Mouse (Mus musculus) splenic B cell, adult 2 months (primary cell): ENCODE data around the gene Snd1.

ENCODE experiments used
- DNase-seq: peaks from one replicate; pipeline ENCODE4 v3.0.0-alpha.2; 2011; ENCODE audit warnings: low read depth, low spot score
- H3K27me3 ChIP-seq: 2 replicates; pipeline ENCODE4 v1.6.1; 2012; ENCODE audit warnings: mild to moderate bottlenecking, low read length, moderate library complexity, mixed read lengths; ENCODE audit not compliant: control insufficient read depth, poor library complexity, insufficient read depth, severe bottlenecking
- H3K36me3 ChIP-seq: 2 replicates; pipeline ENCODE4 v1.6.1; 2012; ENCODE audit warnings: mild to moderate bottlenecking, low read length, moderate library complexity, mixed read lengths; ENCODE audit not compliant: control insufficient read depth, poor library complexity, insufficient read depth, severe bottlenecking

Gene Snd1

DNA sequence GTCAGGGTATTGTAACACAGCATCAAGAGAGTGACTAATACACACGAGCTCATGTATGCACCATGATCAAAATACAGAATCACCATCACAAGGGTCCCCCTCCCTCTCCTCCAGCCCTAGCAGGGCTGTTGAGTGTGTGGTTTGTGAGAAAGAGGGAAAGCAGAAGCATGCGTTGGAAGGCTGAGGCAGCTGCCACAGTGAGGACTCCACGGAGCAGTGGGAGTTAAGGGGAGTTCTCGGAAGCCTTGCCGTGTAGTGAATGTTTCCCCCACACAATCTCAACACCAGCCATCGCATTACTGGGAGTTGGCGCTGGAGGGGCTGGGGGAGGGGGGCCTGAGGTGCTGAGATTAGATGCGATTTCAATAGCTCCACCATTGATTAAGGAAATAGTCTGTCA is 490.3 kb downstream of the Snd1 start:
- Histone ChIP-seq H3K27me3 (no peaks in the 10 kb centered on the region), H3K36me3 (no peaks in the 10 kb centered on the region)
- DNase-seq: no peak

DNA sequence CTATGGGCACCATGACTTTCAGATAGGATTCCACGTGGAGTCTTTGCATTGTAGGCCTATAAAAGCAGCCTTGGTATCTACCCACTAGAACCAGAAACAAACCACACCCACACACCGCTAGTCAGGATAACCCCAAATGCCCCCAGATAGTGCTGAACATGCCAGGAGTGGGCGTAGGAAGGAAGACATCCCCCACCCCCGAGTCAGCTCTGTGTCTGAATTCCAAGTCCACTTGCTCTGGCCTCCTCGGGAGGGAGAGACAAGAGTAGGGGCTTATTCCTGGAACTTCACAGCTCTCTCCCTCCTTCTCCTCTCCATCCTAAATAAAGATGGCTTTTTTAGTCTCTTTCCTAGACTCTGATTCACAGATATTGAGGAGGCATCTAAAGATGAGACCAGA is 494.7 kb downstream of the Snd1 start:
- Histone ChIP-seq H3K36me3 (no peaks in the 10 kb centered on the region), H3K27me3 (no peaks in the 10 kb centered on the region)
- no peak for DNase-seq

DNA sequence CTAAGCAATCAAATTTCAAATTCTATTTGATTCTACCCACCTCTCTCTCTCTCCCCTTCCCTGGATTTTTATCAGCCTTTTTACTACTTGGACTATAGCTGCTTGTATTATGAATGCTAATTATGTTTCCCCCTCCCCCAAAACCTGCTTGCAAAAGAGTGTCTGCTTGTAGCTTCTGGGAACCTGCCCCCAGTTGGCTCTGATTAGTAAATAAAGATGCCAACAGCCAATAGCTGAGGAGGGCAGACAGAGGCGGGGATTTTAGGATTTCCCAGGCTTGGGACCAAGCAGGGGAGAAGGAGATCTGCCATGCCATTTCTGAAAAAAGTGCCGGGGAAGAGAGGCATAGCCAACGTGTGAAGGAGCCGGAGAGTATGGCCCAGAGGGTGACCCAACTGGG is 495.8 kb downstream of the Snd1 start:
- no peak for DNase-seq
- Histone ChIP-seq H3K27me3 (no peaks in the 10 kb centered on the region), H3K36me3 (no peaks in the 10 kb centered on the region)

DNA sequence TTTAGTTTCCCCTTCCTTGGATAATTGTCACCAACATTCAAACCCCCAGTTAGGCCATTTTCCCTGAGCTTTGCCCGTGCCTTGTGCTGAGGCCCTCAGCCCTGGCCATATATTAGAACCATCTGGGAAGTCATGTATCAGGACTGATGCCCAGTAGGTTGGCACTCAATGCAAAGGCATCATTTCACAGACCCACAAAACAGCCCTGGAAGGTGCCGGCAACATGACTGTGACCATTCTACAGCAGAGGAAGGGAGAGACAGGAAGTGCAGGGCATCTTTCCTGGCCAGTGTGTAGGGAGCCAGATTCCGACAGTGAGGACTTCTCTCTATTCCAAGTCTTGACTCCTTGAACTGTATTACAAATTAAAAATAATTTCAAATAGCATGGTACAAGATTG is 499.6 kb downstream of the Snd1 start:
- Histone ChIP-seq H3K27me3 (no peaks in the 10 kb centered on the region), H3K36me3 (no peaks in the 10 kb centered on the region)
- DNase-seq: no peak

DNA sequence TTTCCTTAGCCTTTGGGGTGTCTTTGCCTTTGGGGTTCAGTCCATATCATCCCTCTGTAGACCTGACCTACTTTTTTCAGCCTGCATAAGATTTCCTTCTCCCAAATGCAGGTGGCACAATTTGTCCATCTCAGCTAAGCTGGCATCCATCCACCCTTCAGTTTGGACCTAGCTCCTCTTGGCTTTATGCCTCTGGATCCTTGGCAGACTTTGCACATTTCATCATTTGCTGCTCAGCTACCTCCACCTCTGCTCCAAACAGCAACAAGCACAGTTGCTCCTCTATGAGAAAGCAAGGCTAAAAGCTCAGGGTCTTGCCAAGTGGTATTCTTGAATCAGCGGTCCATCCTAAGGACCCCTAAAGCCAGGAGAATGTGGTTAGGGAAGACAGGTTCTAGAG is 500.2 kb downstream of the Snd1 start:
- H3K27me3 ChIP-seq: peaks cover 3% of the 10 kb centered on the region; the same call in 1 of the 2 replicates
- no peaks in the 10 kb centered on the region for H3K36me3 ChIP-seq
- DNase-seq: no peak

DNA sequence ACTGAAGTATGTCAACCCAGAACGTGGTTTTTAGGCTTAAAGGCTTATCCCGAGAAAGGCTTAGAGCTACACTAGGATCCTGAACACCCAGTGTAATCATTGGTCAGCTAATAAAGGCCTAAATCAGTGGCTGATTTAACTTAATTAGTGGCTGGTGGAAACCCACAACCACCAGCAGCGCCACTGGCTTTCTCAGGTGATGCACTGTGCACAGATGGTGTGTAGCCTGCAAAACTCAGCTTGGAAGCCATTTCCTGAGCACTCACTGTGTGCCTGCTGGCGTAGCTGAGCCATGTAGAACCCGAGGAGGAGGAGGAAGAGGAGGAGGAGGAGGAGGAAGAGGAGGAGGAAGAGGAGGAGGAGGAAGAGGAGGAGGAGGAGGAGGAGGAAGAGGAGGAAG is 503.1 kb downstream of the Snd1 start:
- Histone ChIP-seq H3K27me3 (peaks cover 3% of the 10 kb centered on the region; the same call in 1 of the 2 replicates), H3K36me3 (no peaks in the 10 kb centered on the region)
- DNase-seq: no peak

DNA sequence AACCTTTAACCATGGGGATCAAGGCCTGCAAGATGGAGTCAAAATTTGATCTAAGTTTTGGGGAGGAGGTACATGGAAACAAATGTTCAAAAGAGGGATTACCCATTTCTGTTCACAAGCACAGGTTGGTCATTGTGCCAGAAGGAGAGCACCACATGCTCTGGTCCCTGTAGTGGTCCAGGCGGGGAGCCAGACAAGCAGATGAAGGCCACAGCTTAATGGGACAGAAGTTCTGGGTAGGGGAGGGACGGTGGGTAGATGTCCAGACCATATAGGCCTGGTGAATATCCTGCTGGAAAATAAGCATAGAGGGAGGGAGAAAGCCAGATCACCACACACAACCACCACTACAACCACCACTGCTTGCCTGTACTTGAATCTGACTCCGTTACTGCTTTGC is 503.9 kb downstream of the Snd1 start:
- DNase-seq: no peak
- peaks cover 3% of the 10 kb centered on the region; the same call in 1 of the 2 replicates for H3K27me3 ChIP-seq
- H3K36me3 ChIP-seq: no peaks in the 10 kb centered on the region

DNA sequence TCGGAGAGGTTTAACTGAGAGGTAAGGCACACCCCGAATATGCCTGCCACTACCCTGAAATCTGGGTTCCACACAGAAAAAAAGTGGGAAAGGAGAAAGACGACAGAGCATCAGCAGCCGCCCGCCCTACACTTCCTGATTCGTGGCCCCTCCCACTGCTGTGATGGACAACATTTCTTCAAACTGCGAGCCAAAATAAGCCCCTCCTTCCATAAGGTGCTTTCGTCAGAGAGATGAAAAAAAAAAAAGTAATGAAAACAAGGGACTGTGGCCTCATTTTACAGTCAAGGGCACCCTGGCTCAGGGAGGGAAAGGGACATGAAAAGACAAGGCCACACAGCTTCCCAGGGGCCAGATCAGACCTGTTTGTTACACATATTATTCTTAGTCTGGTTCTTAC is 504.6 kb downstream of the Snd1 start:
- no peaks in the 10 kb centered on the region for H3K36me3 ChIP-seq
- DNase-seq: no peak

DNA sequence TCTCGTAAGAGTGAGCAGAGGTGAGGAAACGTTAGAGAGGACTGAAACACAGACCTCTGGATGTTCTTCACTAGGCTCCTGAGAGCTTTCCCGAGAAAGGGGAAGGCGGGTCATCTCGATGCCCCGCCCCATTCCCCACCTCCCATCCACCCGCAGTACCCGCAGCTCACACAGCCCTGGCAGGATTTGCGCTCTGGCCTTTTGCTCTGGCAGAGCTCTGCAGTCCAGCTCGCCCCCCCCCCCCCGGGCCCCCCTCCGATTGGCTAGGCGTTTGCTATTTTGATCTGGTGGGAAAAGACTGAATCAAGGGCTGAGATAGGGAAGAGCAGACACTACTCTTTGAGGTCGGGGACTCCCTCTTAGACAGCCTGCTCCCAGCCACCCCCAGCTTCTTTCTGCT is 505.3 kb downstream of the Snd1 start:
- no peaks in the 10 kb centered on the region for H3K36me3 ChIP-seq
- H3K27me3 ChIP-seq: peaks cover 3% of the 10 kb centered on the region; the same call in 1 of the 2 replicates
- DNase-seq: no peak

More for the DNA sequence above, 504.6 kb downstream of the Snd1 start:
- H3K27me3 ChIP-seq: peaks cover 3% of the 10 kb centered on the region; the same call in 1 of the 2 replicates

DNA sequence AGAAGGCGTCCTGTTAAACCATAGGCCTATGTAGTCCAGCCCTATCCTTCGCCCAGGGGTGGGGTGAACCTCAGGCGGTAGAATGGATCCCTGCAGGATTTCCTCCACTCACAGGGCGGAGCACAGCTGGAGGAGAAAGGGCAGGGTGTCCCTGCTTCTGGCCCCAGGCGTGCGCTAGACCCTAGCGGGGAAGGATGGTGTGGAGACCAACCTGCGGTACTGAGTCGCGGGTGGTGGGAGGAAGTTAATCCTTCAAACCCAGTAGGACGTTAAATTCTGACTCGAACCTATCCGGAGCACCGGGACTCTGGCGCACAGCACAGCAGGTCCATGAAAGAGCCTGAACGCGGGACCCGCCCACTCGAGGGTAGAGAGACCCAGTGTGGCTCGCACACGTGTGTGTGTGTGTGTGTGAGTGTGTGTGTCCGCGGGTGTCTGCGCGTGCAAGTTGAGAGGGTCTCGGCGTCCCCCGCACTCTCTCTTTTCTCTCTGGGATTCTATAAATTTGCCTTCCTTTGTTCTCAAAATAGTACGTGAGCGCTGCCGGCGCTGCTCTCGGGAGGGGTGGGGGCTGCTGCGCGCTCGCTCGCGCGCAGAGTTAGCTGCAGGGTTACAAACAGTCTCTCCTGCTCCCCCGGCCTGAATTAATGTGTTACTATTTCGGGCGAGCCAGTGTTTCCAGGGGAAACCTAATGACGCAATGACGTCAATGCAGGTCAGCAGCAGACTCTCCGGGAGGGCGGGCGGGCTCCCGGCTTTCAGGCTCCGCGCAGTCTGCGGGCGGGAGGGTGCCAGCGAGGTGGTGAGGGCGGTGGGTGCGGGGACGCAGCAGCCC is 506.0 kb downstream of the Snd1 start:
- peaks cover 3% of the 10 kb centered on the region; the same call in 1 of the 2 replicates for H3K27me3 ChIP-seq
- no peaks in the 10 kb centered on the region for H3K36me3 ChIP-seq
- no peak for DNase-seq

DNA sequence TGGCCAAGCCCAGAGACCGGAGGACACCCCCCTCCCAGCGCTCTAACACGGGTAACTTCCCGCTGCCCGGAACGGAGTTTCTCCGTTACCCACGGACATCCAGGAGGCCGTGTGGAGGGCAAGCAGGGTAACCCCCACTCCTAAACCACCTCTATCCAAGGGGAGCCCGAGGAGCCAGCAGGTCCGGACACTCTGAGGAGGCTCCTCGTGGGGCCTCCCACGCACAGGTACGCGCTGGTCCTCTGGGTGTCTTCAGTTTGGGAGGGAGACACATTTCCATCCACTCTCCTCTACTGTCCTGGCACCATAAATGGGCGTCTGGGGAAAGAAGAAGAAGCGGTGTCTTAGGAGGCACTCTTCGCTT is 506.6 kb downstream of the Snd1 start:
- no peak for DNase-seq
- H3K36me3 ChIP-seq: no peaks in the 10 kb centered on the region

DNA sequence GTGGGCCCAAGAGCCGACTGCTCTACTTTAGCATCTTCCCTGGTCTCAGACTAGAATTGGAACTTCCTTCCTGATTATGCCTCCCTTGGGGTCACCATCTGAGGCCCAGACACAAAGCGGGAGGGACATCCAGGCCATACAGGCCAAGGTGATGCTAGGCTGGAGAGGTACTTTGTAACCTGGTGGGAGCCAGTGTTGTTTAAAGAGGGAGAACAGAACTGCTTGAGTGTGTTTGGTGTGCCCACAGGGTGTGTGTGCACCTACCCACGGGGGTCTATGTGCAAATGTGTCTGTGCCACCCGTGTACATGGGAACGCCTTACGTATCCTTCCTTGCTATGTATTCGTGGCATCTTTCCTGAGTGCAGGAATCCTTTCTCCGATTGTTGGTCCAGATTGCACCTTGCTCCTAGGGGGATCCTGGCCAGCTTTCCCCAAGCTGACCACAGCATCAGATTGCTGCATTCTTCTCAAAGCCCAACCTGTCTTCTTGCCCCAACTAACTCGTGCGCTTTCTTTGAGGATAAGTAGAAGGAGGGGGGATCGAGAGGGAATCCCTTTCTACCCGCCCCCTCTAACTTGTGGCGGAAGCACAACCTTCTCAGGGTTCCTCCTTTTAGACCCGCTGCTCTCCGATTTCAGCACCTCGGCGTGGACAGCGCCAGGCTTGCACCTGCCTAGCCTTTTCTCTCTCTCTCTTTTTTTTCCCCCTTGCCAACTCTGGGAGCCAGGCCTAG is 507.2 kb downstream of the Snd1 start:
- Histone ChIP-seq H3K36me3 (no peaks in the 10 kb centered on the region), H3K27me3 (peaks cover 3% of the 10 kb centered on the region; the same call in 1 of the 2 replicates)
- peak; percentile 6 for DNase-seq

More for the DNA sequence above, 506.6 kb downstream of the Snd1 start:
- peaks cover 3% of the 10 kb centered on the region; the same call in 1 of the 2 replicates for H3K27me3 ChIP-seq

DNA sequence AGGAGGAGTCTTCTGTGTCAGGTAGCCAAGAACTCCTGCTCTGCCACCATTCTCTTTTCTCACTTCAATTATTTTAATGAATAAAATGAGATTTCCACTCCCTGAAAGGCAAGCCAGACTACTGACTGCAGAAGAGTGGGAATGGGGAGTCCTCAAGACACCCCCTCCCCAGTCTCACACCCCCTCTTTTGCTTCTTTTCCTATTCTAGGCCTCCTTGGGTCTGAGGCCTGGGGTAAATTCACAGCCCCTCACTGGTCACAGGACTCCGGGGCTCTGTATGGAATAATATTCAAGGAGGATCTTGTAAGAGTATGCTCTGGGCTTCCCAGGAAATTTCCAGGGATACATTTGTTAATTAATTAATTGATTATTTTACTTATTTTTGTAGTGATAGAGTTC is 507.9 kb downstream of the Snd1 start:
- Histone ChIP-seq H3K27me3 (peaks cover 3% of the 10 kb centered on the region; the same call in 1 of the 2 replicates), H3K36me3 (no peaks in the 10 kb centered on the region)
- DNase-seq: no peak
